Mouse (Mus musculus) liver, embryonic 14.5 days (tissue): Measurements from ENCODE around the gene Islr. TPM values are rescaled to one million over a fixed set of nuclear protein-coding genes. Genes with fewer than 3 reads are reported as not detected.

Source experiments
- ATAC-seq: fragments of 200-750 bp; cut with Nextera tagmentation; 2 replicates; pipeline ENCODE4 v1.8.0; 2017; ENCODE audit warnings: moderate number of reproducible peaks, mild to moderate bottlenecking, moderate library complexity; ENCODE audit not compliant: insufficient read depth
- DNase-seq, 3 experiments: peaks; one replicate each; pipeline ENCODE4 v3.0.0-alpha.2; 2012 to 2013; ENCODE audit warnings: low read depth in 3 of 3, low spot score in 3 of 3
- H3K27ac ChIP-seq: fragments of 300-500 bp; sonication (generic); 2 replicates; pipeline ENCODE4 v1.5.1; 2014; ENCODE audit warnings: moderate library complexity, mild to moderate bottlenecking, control low read depth, inconsistent platforms
- H3K27me3 ChIP-seq: fragments of 300-500 bp; sonication (generic); 2 replicates; pipeline ENCODE4 v1.6.1; 2014; ENCODE audit warnings: mild to moderate bottlenecking, low read length, moderate library complexity; ENCODE audit not compliant: control insufficient read depth, insufficient read depth
- H3K36me3 ChIP-seq: fragments of 300-500 bp; sonication (generic); replicated peaks from 2 replicates; pipeline ENCODE4 v1.6.1; 2014; ENCODE audit warnings: low read depth; ENCODE audit not compliant: control insufficient read depth, insufficient read depth
- H3K4me1 ChIP-seq, 2 experiments: fragments of 200-500 bp in 1 of 2; fragments of 300-500 bp in 1 of 2; sonication (generic) in 1 of 2; replicated peaks; 2 replicates each; pipeline ENCODE4 v1.6.1; 2012 to 2014; ENCODE audit warnings: antibody characterized with exemption in 1 of 2, inconsistent platforms in 1 of 2, low read length in 1 of 2; ENCODE audit not compliant: control insufficient read depth in 2 of 2, insufficient read depth in 2 of 2
- H3K4me2 ChIP-seq: fragments of 300-500 bp; sonication (generic); 2 replicates; pipeline ENCODE4 v1.6.1; 2014; ENCODE audit warnings: low read depth, mild to moderate bottlenecking, control low read depth, moderate library complexity
- H3K4me3 ChIP-seq, 2 experiments: fragments of 200-500 bp in 1 of 2; fragments of 300-500 bp in 1 of 2; sonication (generic) in 1 of 2; 2 replicates each; pipeline ENCODE4 v1.5.1; 2012 to 2014; ENCODE audit warnings: low read depth in 2 of 2, low read length in 2 of 2, mild to moderate bottlenecking in 2 of 2, control low read depth in 1 of 2, inconsistent platforms in 1 of 2, moderate library complexity in 1 of 2; ENCODE audit not compliant: insufficient read depth in 1 of 2
- H3K9ac ChIP-seq: fragments of 300-500 bp; sonication (generic); replicated peaks from 2 replicates; pipeline ENCODE4 v1.6.1; 2014; ENCODE audit warnings: mild to moderate bottlenecking, control low read depth, moderate library complexity
- H3K9me3 ChIP-seq: fragments of 300-500 bp; sonication (generic); 2 replicates; pipeline ENCODE4 v1.6.1; 2016; ENCODE audit warnings: low read length, mixed read lengths; ENCODE audit not compliant: control insufficient read depth
- CTCF ChIP-seq: IDR thresholded peaks from 2 replicates; pipeline ENCODE4 v1.5.1; 2016; ENCODE audit warnings: antibody characterized with exemption, low read depth, control low read depth
- EP300 ChIP-seq: IDR thresholded peaks from 2 replicates; pipeline ENCODE4 v1.6.1; 2016; ENCODE audit warnings: antibody characterized with exemption, low read depth
- WGBS: fragments of 180-500 bp; shearing (Covaris S2); extraction: QIAGEN DNeasy Blood & Tissue Kit; methylation state at CpG from one replicate; pipeline ENCODE4 v1.1.7; 2014; ENCODE audit not compliant: insufficient replicate concordance; 5-methylcytosine and 5-hydroxymethylcytosine counted together
- polyA plus RNA-seq, 2 experiments: library from polyadenylated mRNA; depleted of rRNA in 1 of 2; stranded (reverse) in 1 of 2; unstranded in 1 of 2; fragments of >200 nt; fragmentation: Nextera tagmentation in 1 of 2; extraction: Ambion mirVana in 1 of 2; gene quantifications; 2 replicates each; pipeline versions ENCODE4 v1.2.1 to v1.2.3; 2012 to 2014

The Islr gene
- polyA plus RNA-seq, 2 experiments = 1.1 to 3.6 TPM

GRCm38 (mm10) chr9:58150733-58151361 lies 53.3 kb downstream of the Islr start:
- Histone ChIP-seq H3K27me3 (no peaks in the 10 kb centered on the region), H3K9me3 (no peaks in the 10 kb centered on the region), H3K4me2 (no peak overlapping the region), H3K9ac (no peak overlapping the region), H3K27ac (no peak overlapping the region), H3K36me3 (no peaks in the 10 kb centered on the region), H3K4me3 (no peak overlapping the region), H3K4me1 (no peaks in the 10 kb centered on the region)
- ATAC-seq = no peak
- TF ChIP-seq EP300 = no peak
- TF ChIP-seq CTCF = no peak
- 47% methylated on average over 4 of the region's 4 CpGs for WGBS
- no peak for DNase-seq

- WGBS = 16% methylated on average over 2 of the region's 2 CpGs
- no peak for DNase-seq
- H3K27me3 ChIP-seq = no peaks in the 10 kb centered on the region
These were observed 55.3 kb downstream of the Islr start for GRCm38 (mm10) chr9:58148806-58149205.

GRCm38 (mm10) chr9:58145417-58145816 lies 58.7 kb downstream of the Islr start:
- WGBS = 57% methylated on average over 5 of the region's 5 CpGs
- H3K4me1 ChIP-seq = no peaks in the 10 kb centered on the region
- no peaks in the 10 kb centered on the region for H3K9me3 ChIP-seq
- H3K36me3 ChIP-seq = no peaks in the 10 kb centered on the region
- no peak overlapping the region for H3K4me3 ChIP-seq
- ATAC-seq (no peak), DNase-seq (no peak)
- H3K9ac ChIP-seq = no peak overlapping the region
- TF ChIP-seq CTCF = no peak
- TF ChIP-seq EP300 = no peak
- no peak overlapping the region for H3K27ac ChIP-seq
- H3K27me3 ChIP-seq = no peaks in the 10 kb centered on the region
- no peak overlapping the region for H3K4me2 ChIP-seq

More at GRCm38 (mm10) chr9:58148806-58149205, 55.3 kb downstream of the Islr start:
- H3K9me3 ChIP-seq = no peaks in the 10 kb centered on the region
- ATAC-seq = no peak
- H3K4me3 ChIP-seq = no peak overlapping the region
- no peak overlapping the region for H3K27ac ChIP-seq
- TF ChIP-seq EP300 (no peak), CTCF (no peak)
- no peak overlapping the region for H3K4me2 ChIP-seq
- H3K4me1 ChIP-seq = no peaks in the 10 kb centered on the region
- H3K36me3 ChIP-seq = no peaks in the 10 kb centered on the region
- H3K9ac ChIP-seq = no peak overlapping the region

GRCm38 (mm10) chr9:58144664-58145063 lies 59.4 kb downstream of the Islr start:
- whole genome bisulfite sequencing = 54% methylated on average over 1 of the region's 1 CpGs

GRCm38 (mm10) chr9:58143419-58143818 lies 60.7 kb downstream of the Islr start:
- no peak for ATAC-seq
- TF ChIP-seq EP300 (no peak), CTCF (no peak)
- Histone ChIP-seq H3K4me1 (no peaks in the 10 kb centered on the region), H3K4me3 (no peak overlapping the region), H3K27me3 (no peaks in the 10 kb centered on the region), H3K36me3 (no peaks in the 10 kb centered on the region), H3K27ac (no peak overlapping the region), H3K9me3 (no peaks in the 10 kb centered on the region), H3K9ac (no peak overlapping the region), H3K4me2 (no peak overlapping the region)
- WGBS = 29% methylated on average over 7 of the region's 7 CpGs
- DNase-seq = no peak

More at GRCm38 (mm10) chr9:58144664-58145063, 59.4 kb downstream of the Islr start:
- H3K27me3 ChIP-seq = no peaks in the 10 kb centered on the region
- H3K4me3 ChIP-seq = no peak overlapping the region
- H3K9ac ChIP-seq = no peak overlapping the region
- no peaks in the 10 kb centered on the region for H3K36me3 ChIP-seq
- no peak overlapping the region for H3K27ac ChIP-seq
- DNase-seq = no peak
- H3K4me2 ChIP-seq = no peak overlapping the region
- ATAC-seq = no peak
- no peaks in the 10 kb centered on the region for H3K9me3 ChIP-seq
- TF ChIP-seq CTCF (no peak), EP300 (no peak)
- no peaks in the 10 kb centered on the region for H3K4me1 ChIP-seq
